Mouse (Mus musculus) midbrain, postnatal 0 days (tissue): Measurements from ENCODE around the gene Gm10065. TPM values are rescaled to one million over a fixed set of nuclear protein-coding genes. Genes with fewer than 3 reads are reported as not detected.
"Not testable (repeated sequence)": the region's sequence is repeated elsewhere in the genome, so short reads cannot be mapped to it uniquely, and the experiment has no call there.

Source experiments
- ATAC-seq: fragments of 200-750 bp; cut with Nextera tagmentation; 2 replicates; pipeline ENCODE4 v1.8.0; 2017; ENCODE audit warnings: moderate number of reproducible peaks, mild to moderate bottlenecking, moderate TSS enrichment, moderate library complexity; ENCODE audit not compliant: low FRiP score
- DNase-seq: peaks from one replicate; pipeline ENCODE4 v3.0.0-alpha.2; 2015; ENCODE audit warnings: low spot score
- H3K27ac ChIP-seq: fragments of 300-500 bp; sonication (generic); 2 replicates; pipeline ENCODE4 v1.5.1; 2014; ENCODE audit warnings: low read depth, mild to moderate bottlenecking, low read length, mixed read lengths
- H3K27me3 ChIP-seq: fragments of 300-500 bp; sonication (generic); 2 replicates; pipeline ENCODE4 v1.6.1; 2014; ENCODE audit warnings: low read length, control low read depth, mixed read lengths; ENCODE audit not compliant: insufficient read depth
- H3K36me3 ChIP-seq: fragments of 300-500 bp; sonication (generic); 2 replicates; pipeline ENCODE4 v1.6.1; 2014; ENCODE audit warnings: low read length, control low read depth, mixed read lengths; ENCODE audit not compliant: insufficient read depth
- H3K4me1 ChIP-seq: fragments of 300-500 bp; sonication (generic); 2 replicates; pipeline ENCODE4 v1.6.1; 2014; ENCODE audit warnings: mild to moderate bottlenecking, control low read depth, antibody characterized with exemption, low read length, mixed read lengths; ENCODE audit not compliant: insufficient read depth
- H3K4me2 ChIP-seq: fragments of 300-500 bp; sonication (generic); 2 replicates; pipeline ENCODE4 v1.6.1; 2014; ENCODE audit warnings: low read depth, mild to moderate bottlenecking, low read length, mixed read lengths; ENCODE audit not compliant: poor library complexity, severe bottlenecking
- H3K4me3 ChIP-seq: fragments of 300-500 bp; sonication (generic); 2 replicates; pipeline ENCODE4 v1.5.1; 2014; ENCODE audit warnings: low read depth, mild to moderate bottlenecking, low read length, moderate library complexity
- H3K9ac ChIP-seq: fragments of 300-500 bp; sonication (generic); replicated peaks from 2 replicates; pipeline ENCODE4 v1.6.1; 2014; ENCODE audit warnings: mild to moderate bottlenecking, low read length, moderate library complexity, mixed read lengths; ENCODE audit not compliant: poor library complexity, severe bottlenecking
- H3K9me3 ChIP-seq: fragments of 300-500 bp; sonication (generic); 2 replicates; pipeline ENCODE4 v1.6.1; 2016; ENCODE audit warnings: low read length, control low read depth
- CTCF ChIP-seq: IDR thresholded peaks from 2 replicates; pipeline ENCODE4 v1.5.1; 2016; ENCODE audit warnings: antibody characterized with exemption, mild to moderate bottlenecking
- WGBS: fragments of 180-500 bp; shearing (Covaris S2); extraction: QIAGEN DNeasy Blood & Tissue Kit; methylation state at CpG from one replicate; pipeline ENCODE4 v1.1.7; 2014; 5-methylcytosine and 5-hydroxymethylcytosine counted together
- polyA plus RNA-seq: library from polyadenylated mRNA; unstranded; fragments of >200 nt; fragmentation: Nextera tagmentation; extraction: Ambion mirVana; gene quantifications from 2 replicates; pipeline ENCODE4 v1.2.1, GENCODE M21; 2015
- total RNA-seq: library from RNA; depleted of rRNA; stranded (reverse); fragments of >200 nt; gene quantifications from 2 replicates; pipeline ENCODE4 v1.2.3, GENCODE M21; 2014

Gene Gm10065
- total and polyA plus RNA-seq, 2 experiments from 2014 or later: not detected

DNA sequence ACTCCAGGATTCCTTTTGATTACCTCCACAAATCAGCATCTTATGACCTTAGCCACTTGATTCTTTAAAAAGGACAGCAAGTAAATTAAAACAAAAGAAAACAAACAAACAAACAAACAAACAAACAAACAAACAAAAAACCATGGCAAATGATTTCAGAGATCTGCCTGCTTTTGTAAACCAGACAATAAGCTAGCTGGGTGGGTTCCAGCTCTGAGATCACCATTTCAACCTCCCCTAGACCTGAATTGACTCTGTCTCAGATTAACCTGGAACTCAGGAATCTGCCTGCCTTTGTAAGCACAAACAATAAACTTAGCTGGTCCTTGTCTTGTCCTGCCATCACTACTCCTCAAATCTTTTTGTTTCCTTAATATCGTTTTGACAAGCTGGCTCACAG, 7.6 kb upstream of the Gm10065 start:
- peaks cover 15% of the 10 kb centered on the region for H3K36me3 ChIP-seq
- no peak for DNase-seq
- 0 out of 2 replicates have a peak, but pooled peaks cover 3% of the 10 kb centered on the region for H3K4me1 ChIP-seq
- no peak for TF ChIP-seq CTCF
- no peak overlapping the region for H3K27ac ChIP-seq
- 89% methylated on average over 1 of the region's 1 CpGs for WGBS
- H3K4me2 ChIP-seq: no peak overlapping the region
- no peak for ATAC-seq
- H3K27me3 ChIP-seq: no peaks in the 10 kb centered on the region
- H3K9me3 ChIP-seq: no peaks in the 10 kb centered on the region
- H3K4me3 ChIP-seq: no peak overlapping the region
- no peak overlapping the region for H3K9ac ChIP-seq

GRCm38 (mm10) chr13:21472427-21472826, 6.8 kb downstream of the Gm10065 start:
- WGBS: 24% methylated on average over 4 of the region's 4 CpGs
- no peak overlapping the region for H3K4me2 ChIP-seq
- no peak overlapping the region for H3K4me3 ChIP-seq
- H3K4me1 ChIP-seq: no peaks in the 10 kb centered on the region
- no peaks in the 10 kb centered on the region for H3K9me3 ChIP-seq
- DNase-seq (no peak), ATAC-seq (no peak)
- H3K9ac ChIP-seq: no peak overlapping the region
- no peak overlapping the region for H3K27ac ChIP-seq
- TF ChIP-seq CTCF: no peak
- no peaks in the 10 kb centered on the region for H3K27me3 ChIP-seq
- H3K36me3 ChIP-seq: no peaks in the 10 kb centered on the region

DNA sequence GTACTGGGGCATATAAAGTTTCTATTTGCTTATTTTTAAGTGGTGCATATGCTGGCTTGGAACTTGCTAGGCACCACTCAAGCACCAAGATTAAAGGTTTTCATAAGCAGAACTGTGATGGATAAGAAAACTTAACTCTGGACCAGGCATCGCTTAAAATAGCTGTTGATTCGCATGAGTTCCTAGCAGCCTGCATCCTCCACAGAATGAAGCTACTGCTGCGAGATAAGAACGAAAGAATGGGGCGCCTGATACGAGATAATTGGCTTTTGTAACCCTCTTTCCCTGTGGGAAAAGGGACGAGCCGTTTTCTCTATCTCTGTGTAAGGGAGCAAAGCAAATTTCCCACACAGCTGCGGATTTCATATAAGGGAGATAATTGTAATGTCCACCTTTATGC, 10.1 kb downstream of the Gm10065 start:
- ATAC-seq (no peak), DNase-seq (no peak)
- TF ChIP-seq CTCF: no peak
- Histone ChIP-seq H3K27ac (no peak overlapping the region), H3K4me1 (no peaks in the 10 kb centered on the region), H3K36me3 (no peaks in the 10 kb centered on the region), H3K27me3 (no peaks in the 10 kb centered on the region), H3K9ac (no peak overlapping the region), H3K4me3 (peak overlapping the region; percentile 49; the same call in 1 of the 2 replicates), H3K4me2 (peak overlapping the region; percentile 86), H3K9me3 (no peaks in the 10 kb centered on the region)
- 10% methylated on average over 9 of the region's 9 CpGs for WGBS

DNA sequence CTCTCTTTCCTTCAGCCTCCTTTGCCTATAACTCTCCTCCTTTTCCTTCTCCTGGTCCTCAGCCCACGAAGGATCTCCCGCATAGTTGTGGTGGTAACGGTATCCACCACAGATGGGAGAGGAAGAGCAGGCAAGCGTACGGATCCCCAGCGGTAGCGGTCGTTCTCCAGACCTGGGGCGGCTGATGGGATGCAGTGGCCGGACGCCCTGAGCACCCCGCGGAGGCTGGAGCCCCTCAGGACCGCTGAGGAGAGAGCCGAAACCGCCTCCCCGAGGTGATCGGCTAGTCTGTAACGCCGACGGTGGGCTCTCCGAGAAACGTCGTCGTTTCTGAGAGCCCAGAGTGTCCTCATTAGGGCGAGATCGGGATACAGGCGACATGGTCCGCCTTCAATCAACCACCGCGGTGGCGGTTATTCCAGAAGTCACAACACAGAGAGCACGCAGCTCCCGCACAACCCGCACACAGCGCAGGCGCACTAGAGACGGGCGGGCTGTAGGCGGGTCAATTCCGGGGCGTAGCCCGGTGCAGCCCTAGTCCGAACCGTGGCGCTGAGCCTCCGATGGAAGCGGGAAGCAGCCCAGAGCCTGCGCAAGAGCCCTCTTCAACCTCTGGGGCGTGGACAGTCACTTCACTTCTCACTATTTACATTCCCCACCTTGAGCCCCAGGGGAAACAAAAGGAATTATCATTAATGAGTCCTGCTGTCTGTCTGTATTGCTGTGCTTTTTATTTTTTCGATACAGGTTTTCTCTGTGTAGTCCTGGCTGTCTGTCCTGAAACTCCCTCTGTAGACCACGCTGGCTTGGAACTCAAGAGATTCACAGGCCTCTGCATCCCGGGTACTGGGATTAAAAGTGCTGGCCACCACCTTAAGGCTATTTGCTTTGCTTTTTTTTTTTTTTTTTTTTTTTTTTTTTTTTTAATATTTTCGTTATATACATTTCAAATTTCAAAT, 10.9 kb downstream of the Gm10065 start, which contains the start of gene Nkapl:
Gene Nkapl, minus strand, starts transcription at position 449 of the 959 bp plus-strand sequence.
- under 1% methylated on average over 49 of the region's 54 CpGs for WGBS
- no peak for TF ChIP-seq CTCF
- Histone ChIP-seq H3K9ac (peak within 1 kb of the TSS; percentile 61), H3K27ac (peak within 1 kb of the TSS; percentile 52), H3K9me3 (no peaks in the 10 kb centered on the region), H3K4me1 (no peaks in the 10 kb centered on the region), H3K27me3 (no peaks in the 10 kb centered on the region), H3K36me3 (no peaks in the 10 kb centered on the region), H3K4me3 (peak within 1 kb of the TSS; percentile 49), H3K4me2 (peak within 1 kb of the TSS; percentile 86)
- peak; percentile 91 for DNase-seq
- peak; percentile 98 for ATAC-seq

GRCm38 (mm10) chr13:21467336-21467735, 11.9 kb downstream of the Gm10065 start:
- Histone ChIP-seq H3K27ac (no peak overlapping the region), H3K4me1 (no peaks in the 10 kb centered on the region), H3K4me3 (no peak overlapping the region), H3K9ac (no peak overlapping the region), H3K9me3 (no peaks in the 10 kb centered on the region), H3K4me2 (no peak overlapping the region), H3K36me3 (no peaks in the 10 kb centered on the region), H3K27me3 (no peaks in the 10 kb centered on the region)
- ATAC-seq (no peak), DNase-seq (no peak)
- no peak for TF ChIP-seq CTCF
- 89% methylated on average over 10 of the region's 10 CpGs for WGBS

DNA sequence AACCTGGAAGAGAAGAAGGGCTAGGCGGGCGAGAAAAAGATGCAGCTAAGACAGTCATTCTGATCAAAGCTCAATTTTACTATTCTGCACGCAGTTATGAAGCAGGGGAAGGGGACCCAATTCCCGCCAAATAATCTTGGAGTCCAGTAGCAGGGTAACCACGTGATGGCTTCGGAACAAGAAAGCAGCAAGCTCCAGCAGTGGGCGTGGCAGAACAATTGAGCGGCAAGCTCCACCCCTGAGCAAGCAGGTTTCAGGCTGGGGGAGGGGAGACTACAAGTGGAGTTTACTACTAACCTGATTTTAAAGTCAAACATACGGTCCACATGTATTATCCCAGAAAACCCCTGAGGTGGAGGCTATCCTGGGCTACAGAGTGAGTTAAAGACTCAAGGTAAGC, 16.7 kb downstream of the Gm10065 start:
- H3K9ac ChIP-seq, DNase-seq, H3K4me2 ChIP-seq, ATAC-seq, H3K27ac ChIP-seq, H3K4me1 ChIP-seq, H3K4me3 ChIP-seq, H3K9me3 ChIP-seq, H3K27me3 ChIP-seq, H3K36me3 ChIP-seq: not testable (repeated sequence)
- WGBS: 55% methylated on average over 9 of the region's 9 CpGs
